Comparison of ENCODE assay signal across 27 mouse cellular contexts in the genomic region with DNA sequence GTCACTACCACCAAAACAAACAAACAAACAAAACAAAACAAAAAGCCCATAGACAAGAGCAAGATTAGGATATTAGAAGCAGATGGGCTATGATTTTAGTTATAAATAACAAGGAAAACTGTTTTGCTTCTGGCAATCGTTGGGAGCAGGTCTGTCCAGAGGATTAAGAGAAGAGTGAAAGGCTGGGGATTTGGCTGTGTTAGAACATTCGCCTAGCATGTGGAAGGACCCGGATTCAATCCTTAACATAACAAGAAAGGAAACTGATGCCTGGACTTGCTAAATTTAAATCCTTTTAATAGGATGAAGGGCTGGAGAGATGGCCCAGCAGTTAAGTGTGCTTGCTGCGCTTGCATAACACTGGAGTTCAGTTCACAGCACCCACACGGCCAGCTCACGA. TPM values are rescaled to one million over a fixed set of nuclear protein-coding genes. Genes with fewer than 3 reads are reported as not detected.
DNase-seq lines count a peak whose midpoint lies in the region; ATAC-seq and TF ChIP-seq lines count a peak whose summit lies in the region.
"Had no signal": no experiment of that assay in that cellular context is flagged by ENCODE, and none has a peak within 500 bp of the region (broad histone marks: within the 10 kb centered on the region; RNA-seq: fewer than 3 reads in every experiment).

No protein-coding gene starts in this region.

- H3K9ac ChIP-seq in limb, embryonic 15.5 days = no peak overlapping the region
- H3K9ac ChIP-seq: embryonic facial prominence, embryonic 12.5 days; forebrain, embryonic 13.5 days; forebrain, embryonic 15.5 days; forebrain, postnatal 0 days had no signal

- DNase-seq in heart, adult 11 months = peak; percentile 71
- no peak for DNase-seq in heart, postnatal 10 days
- DNase-seq in fat pad, adult 2 months (ENCODE audit: extremely low read depth, low read depth, low spot score) = peak; percentile 67
- DNase-seq in frontal cortex, adult 2 months (ENCODE audit: extremely low spot score in 1 of 2, low spot score in 1 of 2) = no peak
- DNase-seq in cerebellum, postnatal 25 days = no peak
- DNase-seq: cerebellum, adult 11 months; cerebellum, adult 18-20 months; cerebellum, adult 8-10 months; cerebellum, adult 9-11 months had no signal

- peak overlapping the region; percentile 73 for H3K27ac ChIP-seq in embryonic fibroblast, embryonic 13.5 days (ENCODE audit: insufficient read depth, low read length)
- peak overlapping the region; percentile 34 for H3K27ac ChIP-seq in limb, embryonic 15.5 days
- H3K27ac ChIP-seq: embryonic facial prominence, embryonic 10.5 days; embryonic facial prominence, embryonic 12.5 days; forebrain, embryonic 13.5 days; forebrain, embryonic 15.5 days had no signal

- ATAC-seq in limb, embryonic 15.5 days (ENCODE audit: insufficient number of reproducible peaks, low FRiP score, low TSS enrichment, low read depth) = no peak
- ATAC-seq: forebrain, embryonic 13.5 days; forebrain, embryonic 15.5 days; forebrain, postnatal 0 days had no signal

- no peak overlapping the region for H3K4me2 ChIP-seq in limb, embryonic 15.5 days
- H3K4me2 ChIP-seq: embryonic facial prominence, embryonic 12.5 days; forebrain, embryonic 13.5 days; forebrain, embryonic 15.5 days had no signal

- H3K27me3 ChIP-seq in limb, embryonic 15.5 days = no peaks in the 10 kb centered on the region
- H3K27me3 ChIP-seq: embryonic facial prominence, embryonic 12.5 days; forebrain, embryonic 13.5 days; forebrain, embryonic 15.5 days had no signal

- no peaks in the 10 kb centered on the region for H3K36me3 ChIP-seq in limb, embryonic 15.5 days
- H3K36me3 ChIP-seq: embryonic facial prominence, embryonic 10.5 days; embryonic facial prominence, embryonic 12.5 days; forebrain, embryonic 15.5 days had no signal

- WGBS in limb, embryonic 15.5 days = 66% methylated on average over 6 of the region's 6 CpGs

- H3K4me1 ChIP-seq in embryonic fibroblast, embryonic 13.5 days (ENCODE audit: control insufficient read depth, insufficient read depth, low read length) = 0 out of 2 replicates have a peak, but pooled peaks cover 3% of the 10 kb centered on the region
- H3K4me1 ChIP-seq in limb, embryonic 15.5 days = peaks cover 8% of the 10 kb centered on the region; the same call in 1 of the 2 replicates
- H3K4me1 ChIP-seq: embryonic facial prominence, embryonic 10.5 days; embryonic facial prominence, embryonic 12.5 days; forebrain, embryonic 13.5 days had no signal

- no peak for TF ChIP-seq POLR2A in embryonic fibroblast, embryonic 13.5 days (IDR thresholded peaks at IDR 0.05; ENCODE audit: low read depth, low read length)

- intact Hi-C loops in heart, postnatal 10 days (cut with DNase I) = loop anchor here (5.0 kb wide), 1 partner anchor 72 kb away; a partner anchor contains a TSS

- H3K9me3 ChIP-seq in limb, embryonic 15.5 days = no peaks in the 10 kb centered on the region
- H3K9me3 ChIP-seq: embryonic facial prominence, embryonic 10.5 days; embryonic facial prominence, embryonic 12.5 days; forebrain, embryonic 13.5 days; forebrain, embryonic 15.5 days had no signal

- H3K4me3 ChIP-seq in embryonic fibroblast, embryonic 13.5 days (ENCODE audit: insufficient read depth, low read length) = no peak overlapping the region
- H3K4me3 ChIP-seq in limb, embryonic 15.5 days = no peak overlapping the region
- H3K4me3 ChIP-seq: embryonic facial prominence, embryonic 10.5 days; embryonic facial prominence, embryonic 12.5 days; erythroblast, embryonic 14.5 days; forebrain, embryonic 13.5 days; forebrain, embryonic 15.5 days had no signal

- no peak for TF ChIP-seq CTCF in embryonic fibroblast, embryonic 13.5 days (IDR thresholded peaks at IDR 0.05; ENCODE audit: borderline replicate concordance, insufficient read depth, low read length)

RNA-seq across cellular contexts. Expression of a gene that starts 18.9 kb away (rescaled TPM):
- not detected for total RNA-seq in heart, postnatal 10 days (2021)
- polyA plus RNA-seq in embryonic fibroblast, embryonic 13.5 days (2011; ENCODE audit: insufficient read length, low read depth, missing spikeins) = not detected in 2 replicates
- polyA plus RNA-seq in limb, embryonic 15.5 days (2015; fragmentation: Nextera tagmentation; extraction: Ambion mirVana) = not detected in 2 replicates
- not detected in 2 replicates for polyA plus RNA-seq in frontal cortex, adult 2 months (2012; rRNA removed)
- total RNA-seq: adrenal gland, adult 2 months; adrenal gland, postnatal 10 days; adrenal gland, postnatal 25 days; adrenal gland, postnatal 4 days; ES-E14; forebrain, postnatal 0 days; MEL had no signal
- polyA plus RNA-seq: C2C12; cortical plate, adult 2 months; embryonic facial prominence, embryonic 10.5 days; embryonic facial prominence, embryonic 12.5 days; embryonic facial prominence, embryonic 14.5 days; erythroblast, embryonic 14.5 days; forebrain, embryonic 11.5 days; forebrain, embryonic 13.5 days; forebrain, embryonic 15.5 days; forebrain, postnatal 0 days had no signal

RNA-seq across cellular contexts. Expression of a gene that starts 37.2 kb away (rescaled TPM):
- 10 to 100 TPM; 13.5 to 14.9 TPM for total RNA-seq in heart, postnatal 10 days (2021)
- polyA plus RNA-seq in embryonic fibroblast, embryonic 13.5 days (2011; ENCODE audit: insufficient read length, low read depth, missing spikeins) = 1.3 and 1.6 TPM in 2 replicates
- polyA plus RNA-seq in limb, embryonic 15.5 days (2015; fragmentation: Nextera tagmentation; extraction: Ambion mirVana) = 16.1 and 17.5 TPM in 2 replicates
- polyA plus RNA-seq in frontal cortex, adult 2 months (2012; rRNA removed) = 5.6 and 5.8 TPM in 2 replicates
- total RNA-seq: MEL had no signal
- polyA plus RNA-seq: erythroblast, embryonic 14.5 days had no signal

Comparison
In these comparisons a context has a peak if more than half of its experiments do, and no peak if none do; other contexts are left out.
1. DNase-seq: peak in heart, adult 11 months (single experiment) and fat pad, adult 2 months (single experiment); none in heart, postnatal 10 days (0 of 2), frontal cortex, adult 2 months (0 of 2) and cerebellum, postnatal 25 days (0 of 2).